Mouse (Mus musculus) urinary bladder, postnatal 25 days (tissue): ENCODE measurements around the gene Rnf216.

Experiments
- DNase-seq: peaks from one replicate; pipeline ENCODE4 v3.0.0; 2022; ENCODE audit warnings: low spot score

Rnf216 gene

DNA sequence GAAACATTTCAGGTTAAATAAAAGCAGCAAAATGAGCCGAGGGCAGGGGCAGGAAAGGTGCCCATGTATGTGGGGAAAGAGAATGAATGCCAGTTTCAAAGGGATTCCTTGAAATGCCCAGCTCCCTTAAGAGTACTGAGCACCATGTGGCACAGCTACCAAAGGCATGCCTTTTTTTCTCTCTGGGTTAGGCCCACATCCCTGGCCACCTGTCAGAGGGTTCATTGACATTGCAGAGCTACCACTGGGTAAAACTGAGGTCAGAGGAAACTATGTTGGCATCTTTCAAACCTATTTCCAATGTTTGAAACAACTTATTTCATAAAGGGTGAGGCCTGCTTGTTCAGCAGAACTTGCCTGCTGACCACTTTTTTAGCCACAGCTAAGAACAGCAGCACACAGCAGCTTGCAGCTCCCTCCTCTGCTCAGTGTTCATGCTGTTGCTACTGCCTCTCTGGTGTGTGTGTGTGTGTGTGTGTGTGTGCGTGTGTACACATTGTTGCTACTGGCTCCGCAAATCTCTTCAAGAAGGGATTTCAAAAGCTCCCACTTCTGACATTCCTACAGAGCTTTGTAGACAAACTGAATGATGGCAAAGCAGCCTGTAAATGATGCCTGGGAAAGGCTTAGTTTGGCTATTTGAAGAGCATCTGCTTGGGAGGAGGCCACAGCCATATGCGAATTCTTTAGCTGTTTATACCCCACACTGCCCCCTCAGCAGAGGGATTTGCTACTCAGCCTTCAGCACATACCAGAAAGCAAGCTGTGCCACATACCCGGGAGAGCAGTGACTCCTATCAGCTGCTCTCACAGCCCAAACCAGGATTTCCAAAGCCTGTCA is 59.4 kb downstream of the Rnf216 start:
- DNase-seq: no peak

DNA sequence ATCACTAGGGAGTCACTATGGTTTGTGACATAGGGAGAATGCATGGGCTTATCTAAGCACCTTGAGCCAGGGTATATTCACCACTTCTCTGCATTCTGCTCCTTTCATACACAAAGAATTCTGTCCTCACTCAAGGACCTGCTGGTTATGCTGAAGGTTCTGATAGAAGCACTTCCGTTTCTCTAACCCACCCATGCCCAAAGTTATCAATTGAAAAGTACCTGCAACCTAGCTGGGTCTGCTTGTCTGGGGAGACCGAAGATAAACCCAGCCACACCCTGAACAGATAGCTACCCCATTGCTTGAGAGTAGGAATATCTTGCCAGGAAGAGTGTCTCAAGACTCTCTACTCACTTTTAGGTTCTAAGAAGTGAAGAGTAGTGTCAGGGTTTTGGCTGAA is 60.1 kb downstream of the Rnf216 start:
- no peak for DNase-seq

- DNase-seq: no peak
Measured at GRCm38 (mm10) chr5:143051851-143052250, 60.9 kb downstream of the Rnf216 start.

DNA sequence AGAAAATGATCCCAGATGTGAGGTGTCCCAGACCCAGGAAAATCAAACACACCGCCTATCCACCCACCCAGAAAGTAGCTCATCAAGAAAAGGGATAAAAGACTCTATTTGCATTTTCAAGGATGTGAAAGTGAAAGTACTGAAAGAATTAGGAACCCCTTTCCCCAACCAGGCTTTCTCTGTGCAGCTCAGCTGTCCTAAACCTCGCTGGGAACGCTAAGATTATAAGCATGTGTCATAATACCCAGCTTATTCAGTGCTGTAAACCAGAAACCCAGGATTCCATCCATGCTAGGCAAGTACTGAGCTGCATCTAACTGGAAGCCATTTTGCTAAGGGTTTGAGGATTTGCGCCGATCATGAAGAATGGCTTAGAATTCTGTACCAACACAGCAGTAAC is 62.5 kb downstream of the Rnf216 start:
- DNase-seq: no peak

GRCm38 (mm10) chr5:143049746-143050145 is 63.0 kb downstream of the Rnf216 start:
- no peak for DNase-seq

GRCm38 (mm10) chr5:143049013-143049385 is 63.8 kb downstream of the Rnf216 start:
- no peak for DNase-seq

DNA sequence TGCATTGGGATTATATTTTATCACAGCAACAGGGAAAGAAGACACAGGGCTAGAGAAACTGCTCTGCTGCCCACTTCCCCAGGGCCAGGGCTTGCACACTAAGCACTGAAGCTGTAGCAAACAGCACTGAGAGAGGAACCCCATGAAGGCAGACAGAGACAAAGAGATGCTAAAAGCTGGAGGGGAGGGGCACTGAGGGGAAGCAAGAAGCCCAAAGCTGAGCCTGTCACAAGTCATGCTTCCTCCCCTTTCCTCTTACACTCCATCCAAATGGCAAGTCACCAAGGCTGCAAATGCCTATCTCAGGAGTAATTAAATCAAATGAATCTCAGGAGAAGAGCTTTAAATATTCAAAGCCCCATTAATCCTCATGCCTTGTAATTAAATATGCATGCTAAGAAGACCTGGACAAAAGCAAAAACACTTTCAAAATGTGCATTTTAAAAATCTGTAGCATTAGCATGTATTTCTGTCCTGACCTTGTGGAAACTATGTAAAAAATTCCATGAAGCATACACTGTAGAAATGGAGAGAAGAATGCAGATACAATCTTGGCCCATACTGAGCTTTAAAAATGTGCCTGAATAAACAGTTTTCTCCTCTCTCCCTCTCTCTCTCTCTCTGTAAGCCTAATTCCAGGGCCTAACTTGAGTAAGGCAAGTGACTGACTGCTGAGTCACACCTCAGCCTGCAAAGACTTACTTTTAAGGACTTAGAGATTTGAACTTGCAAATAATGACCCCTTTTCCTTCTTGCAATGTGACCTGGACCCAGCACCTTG is 64.4 kb downstream of the Rnf216 start:
- DNase-seq: no peak

GRCm38 (mm10) chr5:143047586-143047985 is 65.2 kb downstream of the Rnf216 start:
- DNase-seq: no peak

GRCm38 (mm10) chr5:143043902-143044301 is 68.9 kb downstream of the Rnf216 start:
- DNase-seq: no peak

- DNase-seq: no peak
Measured at GRCm38 (mm10) chr5:143043285-143043684, 69.5 kb downstream of the Rnf216 start.

DNA sequence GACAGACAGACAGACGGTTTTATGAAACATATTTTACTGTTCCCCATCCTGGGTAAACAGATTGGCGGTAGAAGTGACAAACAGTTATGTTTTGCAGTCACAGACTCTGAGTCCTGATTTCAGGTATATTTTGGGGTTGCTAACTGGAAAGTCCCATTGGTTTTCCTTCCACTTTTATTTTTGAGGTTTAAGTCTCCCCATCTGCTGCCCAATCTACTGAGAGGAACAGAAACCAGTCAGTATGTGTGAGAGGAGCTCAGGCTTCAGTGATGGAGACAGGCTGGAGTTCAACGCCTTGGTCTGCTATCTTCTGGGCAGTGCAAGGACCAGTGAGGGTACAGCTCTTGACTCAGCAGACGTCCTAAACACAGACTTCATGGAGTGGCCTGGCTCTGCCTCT is 74.0 kb downstream of the Rnf216 start:
- DNase-seq: no peak

- DNase-seq: no peak
Measured at GRCm38 (mm10) chr5:143037201-143037600, 75.6 kb downstream of the Rnf216 start.

GRCm38 (mm10) chr5:143036052-143036451 is 76.7 kb downstream of the Rnf216 start:
- no peak for DNase-seq

DNA sequence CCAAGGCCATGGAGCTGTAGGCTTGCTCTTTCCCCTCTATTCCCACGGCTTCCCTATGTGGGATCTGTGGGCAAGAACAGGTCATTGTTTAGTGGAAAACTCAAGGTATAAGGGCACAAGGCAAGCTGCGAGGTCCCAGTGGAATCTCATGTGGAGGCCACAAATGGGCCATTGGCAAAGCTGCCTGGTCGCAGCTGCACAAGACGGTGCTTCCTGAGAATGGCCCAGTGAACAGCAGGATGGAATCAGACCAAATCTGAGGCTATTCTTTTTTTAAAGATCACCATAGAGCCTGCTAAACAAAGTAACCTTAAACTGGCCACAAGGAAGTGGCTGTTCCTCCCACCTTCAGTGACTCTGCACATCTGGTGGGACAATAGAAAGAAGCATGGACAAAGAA is 77.5 kb downstream of the Rnf216 start:
- DNase-seq: no peak

GRCm38 (mm10) chr5:143034108-143034507 is 78.7 kb downstream of the Rnf216 start:
- DNase-seq: no peak

GRCm38 (mm10) chr5:143033277-143033676 is 79.5 kb downstream of the Rnf216 start:
- DNase-seq: no peak

DNA sequence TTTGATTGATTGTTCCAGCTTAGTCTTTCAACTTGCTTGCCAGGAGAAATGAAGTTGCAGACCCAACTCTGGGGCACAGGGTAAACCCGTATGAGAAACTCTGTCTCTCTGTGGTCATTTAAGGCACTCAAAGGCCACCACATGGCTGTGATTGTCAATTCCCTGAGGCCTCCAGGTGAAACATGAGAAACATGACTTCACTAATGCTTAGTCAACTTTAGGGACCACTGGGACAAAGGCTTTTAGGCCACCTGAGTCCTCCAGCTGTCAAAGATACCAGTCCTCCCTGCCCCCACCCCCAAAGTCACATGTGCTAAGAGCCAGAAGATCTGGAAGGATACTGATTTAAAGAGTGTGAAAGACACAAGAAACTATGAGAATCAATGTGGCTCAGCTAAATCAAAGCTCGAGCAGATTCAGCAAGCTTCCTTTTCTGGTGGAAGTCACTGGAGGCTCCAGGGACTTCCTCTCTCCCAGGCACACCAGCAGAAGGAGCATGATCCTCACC is 80.1 kb downstream of the Rnf216 start:
- no peak for DNase-seq

DNA sequence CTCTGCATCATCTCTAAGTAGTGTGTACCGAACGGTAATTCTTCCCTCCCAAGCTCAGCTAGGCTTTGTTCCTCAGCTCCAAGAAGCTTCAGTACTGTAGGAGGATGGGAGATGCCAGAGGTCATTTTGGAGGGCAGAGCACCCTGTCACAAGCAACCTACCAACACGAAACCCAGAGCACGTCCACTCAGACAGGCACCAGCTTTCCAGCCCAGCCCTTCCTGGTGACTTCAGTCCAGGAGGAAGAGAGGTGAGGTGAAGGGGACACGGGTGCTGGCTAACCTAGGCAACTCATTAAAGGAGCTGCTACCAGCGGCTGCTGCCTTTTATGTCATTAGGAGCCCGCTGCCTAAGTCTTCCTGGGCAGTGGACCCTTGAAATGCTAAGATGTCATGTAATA is 81.1 kb downstream of the Rnf216 start:
- no peak for DNase-seq

DNA sequence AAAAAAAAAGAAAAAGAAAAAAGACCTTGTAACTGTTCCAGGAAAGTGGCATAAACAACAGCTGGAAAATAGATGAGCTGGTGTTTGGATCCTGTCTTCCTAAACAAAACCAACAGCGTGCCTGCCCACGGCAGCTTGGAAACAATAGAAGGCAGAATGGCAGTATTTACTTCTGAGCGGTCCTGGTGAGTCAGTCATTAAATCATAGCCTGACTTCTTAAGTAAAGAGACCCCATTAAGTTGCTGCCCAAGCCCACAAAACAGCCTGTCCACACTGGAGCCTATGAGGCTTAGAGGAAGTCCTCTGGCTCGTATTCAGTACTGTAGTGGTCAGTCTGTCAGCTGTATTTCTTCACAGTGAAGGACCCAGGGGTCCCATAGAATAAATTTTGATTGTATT is 81.6 kb downstream of the Rnf216 start:
- DNase-seq: no peak

DNA sequence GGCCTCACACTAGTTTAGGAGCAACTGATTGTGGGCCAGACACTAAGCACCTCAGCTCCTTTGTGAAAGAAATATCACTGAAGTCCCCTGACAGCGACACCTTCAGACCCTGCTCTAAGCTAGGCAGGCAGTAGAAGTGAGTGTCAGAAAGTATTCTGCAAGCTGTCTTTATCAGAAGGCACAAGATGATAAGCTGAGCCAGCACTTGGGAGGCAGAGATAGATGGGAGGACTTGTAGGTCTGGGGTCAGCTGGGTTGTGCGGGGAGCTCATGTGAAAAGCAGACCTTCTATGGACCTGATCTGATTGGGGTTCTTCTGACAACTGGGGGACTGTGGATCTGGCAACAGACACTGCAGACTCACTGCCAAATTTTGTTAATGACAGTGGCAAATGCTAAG is 88.9 kb downstream of the Rnf216 start:
- no peak for DNase-seq

DNA sequence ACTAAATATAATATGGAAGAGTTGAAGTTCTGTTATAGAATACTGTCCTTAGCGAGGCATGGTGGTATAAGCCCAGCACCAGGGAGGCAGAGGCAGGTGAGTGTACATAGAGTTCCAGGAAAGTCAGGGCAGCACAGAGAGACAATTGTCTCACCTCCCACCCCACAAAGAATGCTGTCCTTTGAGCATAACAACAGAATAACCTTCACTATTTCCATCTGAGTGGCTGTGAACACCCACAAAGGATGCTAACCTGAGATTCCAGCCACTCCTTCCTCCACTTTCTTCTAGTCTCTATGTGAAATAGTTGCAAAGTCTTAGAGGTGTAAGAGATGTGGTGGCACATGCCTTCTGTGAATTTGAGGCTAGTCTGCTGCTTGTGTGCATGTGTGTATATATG is 89.8 kb downstream of the Rnf216 start:
- DNase-seq: no peak

DNA sequence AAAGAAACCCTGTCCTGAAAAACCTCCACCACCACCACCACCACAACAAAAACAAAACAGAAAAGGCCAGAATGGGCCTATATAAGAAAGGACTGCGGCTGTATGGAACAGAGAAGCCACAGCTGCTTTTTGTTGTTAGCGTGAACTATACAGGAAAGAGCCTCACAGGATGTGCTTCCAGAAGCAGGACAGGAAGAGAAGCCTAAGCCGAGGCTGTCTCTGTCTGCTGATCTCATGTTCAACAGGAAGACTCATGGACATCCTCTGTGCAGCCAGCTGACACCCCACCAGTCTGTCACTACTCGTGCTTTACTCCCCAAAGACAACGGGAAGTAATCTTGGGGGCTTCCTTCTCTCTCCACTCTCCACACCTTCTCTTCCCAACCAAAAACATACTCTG is 95.4 kb downstream of the Rnf216 start:
- DNase-seq: no peak

DNA sequence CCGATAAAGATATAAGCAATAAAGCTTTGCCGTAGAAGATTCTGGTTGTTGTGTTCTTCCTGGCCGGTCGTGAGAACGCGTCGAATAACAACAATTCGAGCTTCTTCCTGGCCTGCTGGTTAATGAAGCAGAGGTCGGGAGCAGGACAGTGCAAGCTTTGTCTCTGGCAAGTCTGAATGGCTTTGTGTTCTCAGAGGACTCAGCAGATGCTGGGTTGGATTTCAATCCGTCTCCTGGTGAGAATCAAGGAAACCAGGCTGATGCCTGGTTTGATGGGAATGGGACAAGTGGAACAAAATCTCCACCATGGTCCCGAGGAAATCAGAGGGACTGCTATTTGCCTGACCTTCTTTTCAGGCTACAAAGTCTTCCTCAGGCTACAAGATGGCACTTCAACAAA is 103.4 kb downstream of the Rnf216 start:
- no peak for DNase-seq
